Mouse (Mus musculus) limb, embryonic 11.5 days (tissue): ENCODE results near the gene Polr3e. TPM values are rescaled to one million over a fixed set of nuclear protein-coding genes. Genes with fewer than 3 reads are reported as not detected.
"Not testable (repeated sequence)": the region's sequence is repeated elsewhere in the genome, so short reads cannot be mapped to it uniquely, and the experiment has no call there.

Experiments used
- ATAC-seq: fragments of 200-750 bp; cut with Nextera tagmentation; 2 replicates; pipeline ENCODE4 v1.8.0; 2017; ENCODE audit warnings: low read depth; ENCODE audit not compliant: insufficient number of reproducible peaks, low FRiP score, low TSS enrichment
- DNase-seq: peaks from one replicate; pipeline ENCODE4 v3.0.0-alpha.2; 2015; ENCODE audit warnings: low spot score
- H3K27ac ChIP-seq: fragments of 300-500 bp; sonication (generic); replicated peaks from 2 replicates; pipeline ENCODE4 v1.5.1; 2014; ENCODE audit warnings: low read depth, mild to moderate bottlenecking, low read length
- H3K27me3 ChIP-seq: fragments of 300-500 bp; sonication (generic); 2 replicates; pipeline ENCODE4 v1.6.1; 2014; ENCODE audit warnings: mild to moderate bottlenecking, low read length, mixed read lengths; ENCODE audit not compliant: control insufficient read depth, insufficient read depth
- H3K36me3 ChIP-seq: fragments of 300-500 bp; sonication (generic); 2 replicates; pipeline ENCODE4 v1.6.1; 2014; ENCODE audit warnings: mild to moderate bottlenecking, low read length, moderate library complexity, mixed read lengths; ENCODE audit not compliant: control insufficient read depth, insufficient read depth
- H3K4me1 ChIP-seq: fragments of 300-500 bp; sonication (generic); 2 replicates; pipeline ENCODE4 v1.6.1; 2014; ENCODE audit warnings: low read length, mixed read lengths; ENCODE audit not compliant: control insufficient read depth, insufficient read depth
- H3K4me2 ChIP-seq: fragments of 300-500 bp; sonication (generic); 2 replicates; pipeline ENCODE4 v1.6.1; 2014; ENCODE audit warnings: low read depth, mild to moderate bottlenecking, moderate library complexity; ENCODE audit not compliant: severe bottlenecking
- H3K4me3 ChIP-seq: fragments of 300-500 bp; sonication (generic); 2 replicates; pipeline ENCODE4 v1.5.1; 2014; ENCODE audit warnings: low read depth, low read length
- H3K9ac ChIP-seq: fragments of 300-500 bp; sonication (generic); 2 replicates; pipeline ENCODE4 v1.6.1; 2014; ENCODE audit warnings: mild to moderate bottlenecking, low read length
- H3K9me3 ChIP-seq: fragments of 300-500 bp; sonication (generic); 2 replicates; pipeline ENCODE4 v1.6.1; 2016; ENCODE audit warnings: low read length; ENCODE audit not compliant: control insufficient read depth
- WGBS: fragments of 180-500 bp; shearing (Covaris S2); extraction: QIAGEN DNeasy Blood & Tissue Kit; methylation state at CpG from one replicate; pipeline ENCODE4 v1.1.7; 2014; 5-methylcytosine and 5-hydroxymethylcytosine counted together
- polyA plus RNA-seq: library from polyadenylated mRNA; unstranded; fragments of >200 nt; fragmentation: Nextera tagmentation; extraction: Ambion mirVana; gene quantifications from 2 replicates; pipeline ENCODE4 v1.2.1, GENCODE M21; 2014

The Polr3e gene
- polyA plus RNA-seq, 1 experiment from 2014 or later, result 29.3 TPM

DNA sequence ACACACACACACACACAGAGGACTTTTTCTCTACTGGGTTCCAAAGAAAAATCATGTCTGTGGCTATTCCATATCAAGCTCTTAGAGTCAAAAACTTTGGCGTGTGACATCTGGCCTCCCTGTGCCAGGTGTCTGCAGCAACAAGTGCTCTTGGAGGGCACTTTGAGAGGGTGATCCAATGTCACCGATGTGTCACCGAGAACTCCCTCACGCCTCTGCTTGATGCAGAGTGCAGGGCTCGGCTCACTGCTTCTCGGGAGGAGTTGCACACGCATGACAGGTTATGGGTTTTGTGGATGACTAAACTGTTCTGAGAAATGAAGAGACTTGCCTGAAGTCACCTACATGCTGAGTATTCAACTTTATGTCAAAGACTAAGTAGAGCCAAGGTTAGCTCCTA, 20.5 kb upstream of the Polr3e start:
- H3K4me1 ChIP-seq, result no peaks in the 10 kb centered on the region
- WGBS, result 95% methylated on average over 7 of the region's 7 CpGs
- DNase-seq (no peak), ATAC-seq (no peak)
- no peak overlapping the region for H3K9ac ChIP-seq
- no peaks in the 10 kb centered on the region for H3K36me3 ChIP-seq
- H3K27ac ChIP-seq, result no peak overlapping the region
- no peaks in the 10 kb centered on the region for H3K27me3 ChIP-seq
- no peak overlapping the region for H3K4me3 ChIP-seq
- H3K9me3 ChIP-seq, result no peaks in the 10 kb centered on the region
- H3K4me2 ChIP-seq, result no peak overlapping the region

DNA sequence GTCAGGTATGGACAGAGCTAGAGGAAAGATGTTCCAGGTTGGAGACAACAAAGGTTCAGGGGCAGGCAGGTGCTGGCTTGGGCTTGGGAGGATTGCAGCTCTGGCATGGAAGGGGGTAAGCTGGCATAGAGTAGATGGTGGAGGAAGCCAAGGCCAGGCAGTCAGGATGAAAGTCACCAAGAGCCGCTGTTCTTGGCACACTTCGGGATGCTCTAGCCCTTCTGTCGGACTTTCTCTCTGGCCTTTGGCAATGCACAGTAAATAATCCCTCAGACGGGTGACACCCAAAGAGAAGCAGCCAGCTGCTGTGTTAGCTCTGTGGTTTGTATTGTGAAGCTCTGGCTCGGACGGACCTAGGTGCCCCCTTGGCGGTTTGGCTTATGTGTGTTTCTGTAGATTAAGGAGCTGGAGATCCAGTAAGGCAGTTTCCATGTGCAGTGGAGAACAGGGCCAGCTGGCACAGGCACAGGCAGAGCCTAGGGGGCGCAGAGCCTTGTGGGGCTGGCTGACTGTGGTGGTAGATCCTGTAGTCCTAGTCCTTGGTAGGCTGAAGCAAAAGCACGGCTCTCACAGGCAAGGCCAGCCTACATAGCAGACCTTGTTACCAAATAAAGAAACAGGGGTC, 19.7 kb upstream of the Polr3e start:
- no peak overlapping the region for H3K9ac ChIP-seq
- no peaks in the 10 kb centered on the region for H3K4me1 ChIP-seq
- no peak overlapping the region for H3K4me2 ChIP-seq
- no peaks in the 10 kb centered on the region for H3K9me3 ChIP-seq
- DNase-seq, result no peak
- ATAC-seq, result no peak
- H3K27me3 ChIP-seq, result no peaks in the 10 kb centered on the region
- H3K36me3 ChIP-seq, result no peaks in the 10 kb centered on the region
- WGBS, result 87% methylated on average over 9 of the region's 9 CpGs
- no peak overlapping the region for H3K4me3 ChIP-seq
- no peak overlapping the region for H3K27ac ChIP-seq

DNA sequence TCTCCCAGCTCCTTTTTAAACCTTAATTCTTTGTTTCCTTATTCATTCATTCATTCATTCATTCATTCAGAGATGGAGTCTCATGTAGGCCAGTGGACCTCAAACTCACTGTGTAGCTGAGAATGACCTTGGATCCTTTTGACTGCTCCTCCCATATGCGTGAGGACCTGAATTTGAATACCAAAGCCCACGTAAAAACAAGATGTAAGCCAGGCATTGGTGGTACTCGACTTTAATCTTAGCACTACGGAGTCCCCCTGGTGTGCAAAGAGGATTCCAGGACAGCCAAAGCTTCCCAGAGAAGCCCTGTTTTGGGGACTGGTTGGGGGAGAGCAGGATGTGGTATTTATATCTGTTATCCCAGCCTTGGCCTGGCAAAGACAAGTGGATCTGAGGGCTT, 17.4 kb upstream of the Polr3e start:
- H3K36me3 ChIP-seq, result no peaks in the 10 kb centered on the region
- 70% methylated on average over 4 of the region's 4 CpGs for WGBS
- ATAC-seq, result no peak

DNA sequence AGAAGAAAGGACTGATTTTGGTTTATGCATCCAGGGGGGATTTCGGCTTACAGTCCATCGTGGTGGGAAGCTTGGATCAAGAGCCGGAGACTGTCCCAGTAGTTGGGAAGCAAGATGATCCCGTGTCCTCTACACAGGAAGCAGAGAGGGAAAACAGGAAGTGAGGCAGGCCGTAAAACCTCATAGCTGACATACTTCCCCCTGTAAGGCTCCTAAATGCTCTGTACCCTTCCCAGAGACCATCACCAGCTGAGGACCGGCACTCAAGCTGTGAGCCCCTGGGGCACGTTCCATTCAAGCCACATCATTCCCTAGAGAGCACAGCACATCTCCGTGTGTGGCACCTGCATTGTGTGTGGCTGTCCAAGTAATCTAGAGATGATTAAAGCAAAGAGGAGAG, 15.8 kb upstream of the Polr3e start:
- no peaks in the 10 kb centered on the region for H3K27me3 ChIP-seq
- no peak overlapping the region for H3K4me2 ChIP-seq
- H3K36me3 ChIP-seq, result no peaks in the 10 kb centered on the region
- no peak overlapping the region for H3K27ac ChIP-seq
- ATAC-seq (no peak), DNase-seq (no peak)
- H3K4me1 ChIP-seq, result no peaks in the 10 kb centered on the region
- no peak overlapping the region for H3K9ac ChIP-seq
- H3K4me3 ChIP-seq, result no peak overlapping the region
- H3K9me3 ChIP-seq, result no peaks in the 10 kb centered on the region
- WGBS, result 62% methylated on average over 8 of the region's 8 CpGs

More for the DNA sequence above, 17.4 kb upstream of the Polr3e start:
- Histone ChIP-seq H3K27me3 (no peaks in the 10 kb centered on the region), H3K27ac (no peak overlapping the region), H3K4me3 (no peak overlapping the region), H3K9ac (no peak overlapping the region), H3K4me1 (no peaks in the 10 kb centered on the region), H3K4me2 (no peak overlapping the region), H3K9me3 (no peaks in the 10 kb centered on the region)
- no peak for DNase-seq

DNA sequence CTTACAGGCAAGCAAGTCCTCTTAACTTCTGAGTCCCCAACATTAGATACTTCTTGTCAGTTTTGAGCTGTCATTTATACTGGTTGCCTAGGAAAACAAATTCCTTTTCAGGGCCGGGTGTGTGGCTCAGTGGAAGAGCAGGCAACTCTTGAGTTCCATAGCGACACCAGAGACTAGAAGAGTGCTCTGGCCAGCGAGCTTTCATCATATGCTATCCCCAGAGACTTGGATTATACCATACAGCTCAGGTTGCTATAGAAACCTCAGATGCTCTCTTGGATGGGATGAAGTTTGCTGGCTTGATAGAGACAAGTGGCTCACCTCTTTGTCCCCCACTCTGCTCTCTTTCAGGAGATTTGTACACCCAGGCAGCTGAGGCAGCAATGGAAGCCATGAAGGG, 14.6 kb upstream of the Polr3e start:
- Histone ChIP-seq H3K27me3 (no peaks in the 10 kb centered on the region), H3K4me1 (no peaks in the 10 kb centered on the region), H3K9me3 (no peaks in the 10 kb centered on the region), H3K4me3 (no peak overlapping the region), H3K9ac (no peak overlapping the region), H3K27ac (no peak overlapping the region), H3K36me3 (no peaks in the 10 kb centered on the region), H3K4me2 (no peak overlapping the region)
- ATAC-seq (no peak), DNase-seq (no peak)
- WGBS, result 74% methylated on average over 3 of the region's 3 CpGs

DNA sequence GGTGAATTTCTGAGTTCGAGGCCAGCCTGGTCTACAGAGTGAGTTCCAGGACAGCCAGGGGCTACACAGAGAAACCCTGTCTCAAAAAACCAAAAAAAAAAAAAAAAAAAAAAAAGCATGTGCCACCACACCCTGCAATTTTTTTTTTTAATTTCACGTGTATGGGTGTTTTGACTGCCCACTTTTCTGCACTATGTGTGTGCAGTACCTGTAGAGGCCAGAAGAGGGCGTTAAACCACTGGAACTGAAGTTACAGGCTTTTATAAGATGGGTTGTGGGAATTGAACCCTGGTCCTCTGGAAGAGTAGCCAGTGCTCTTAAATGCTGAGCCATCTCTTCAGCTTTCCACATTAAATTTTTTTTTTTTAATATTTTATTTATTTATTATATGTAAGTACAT, 7.4 kb upstream of the Polr3e start:
- not testable (repeated sequence) for H3K9ac ChIP-seq, H3K4me2 ChIP-seq, H3K4me1 ChIP-seq, H3K36me3 ChIP-seq, H3K9me3 ChIP-seq, H3K4me3 ChIP-seq, H3K27ac ChIP-seq, DNase-seq, ATAC-seq, H3K27me3 ChIP-seq
- 71% methylated on average over 3 of the region's 3 CpGs for WGBS

DNA sequence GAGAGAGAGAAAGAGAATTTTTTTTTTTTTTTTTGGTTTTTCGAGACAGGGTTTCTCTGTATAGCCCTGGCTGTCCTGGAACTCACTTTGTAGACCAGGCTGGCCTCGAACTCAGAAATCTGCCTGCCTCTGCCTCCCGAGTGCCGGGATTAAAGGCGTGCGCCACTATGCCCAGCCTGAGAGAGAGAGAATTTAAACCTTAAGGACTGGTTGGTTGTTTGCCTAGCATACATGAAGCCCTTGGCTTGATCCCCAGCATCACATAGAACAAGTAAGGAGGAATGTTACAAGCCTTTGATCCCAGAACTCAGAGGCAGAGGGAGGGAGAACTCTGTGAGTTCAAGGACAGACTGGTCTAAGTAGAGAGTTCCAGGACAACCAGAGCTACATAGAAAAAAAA, 6.3 kb upstream of the Polr3e start:
- H3K27ac ChIP-seq, H3K4me2 ChIP-seq, ATAC-seq, H3K4me1 ChIP-seq, H3K9me3 ChIP-seq, H3K36me3 ChIP-seq, H3K9ac ChIP-seq, H3K27me3 ChIP-seq, DNase-seq, H3K4me3 ChIP-seq: not testable (repeated sequence)
- 87% methylated on average over 6 of the region's 6 CpGs for WGBS

DNA sequence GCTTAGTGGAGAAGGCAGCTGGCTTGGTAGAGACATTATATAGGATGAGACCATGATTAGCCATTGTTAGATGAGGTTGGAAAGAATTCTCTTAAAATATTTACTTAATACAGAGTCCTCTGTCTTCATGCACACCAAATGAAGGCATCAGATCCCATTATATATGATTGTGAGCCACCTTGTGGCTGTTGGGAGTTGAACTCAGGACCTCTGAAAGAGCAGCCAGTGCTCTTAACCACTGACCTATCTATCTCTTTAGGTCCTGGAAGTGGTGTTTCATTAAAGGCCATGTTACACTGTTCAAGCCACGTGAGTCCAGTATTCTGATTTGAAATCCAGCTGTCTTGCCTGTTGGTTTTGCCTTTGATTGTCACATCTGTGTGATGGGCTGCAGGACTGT, 4.2 kb upstream of the Polr3e start:
- DNase-seq (no peak), ATAC-seq (no peak)
- no peaks in the 10 kb centered on the region for H3K9me3 ChIP-seq
- H3K27me3 ChIP-seq, result no peaks in the 10 kb centered on the region
- WGBS, result 44% methylated on average over 1 of the region's 1 CpGs
- H3K4me3 ChIP-seq, result no peak overlapping the region
- no peak overlapping the region for H3K4me2 ChIP-seq
- H3K36me3 ChIP-seq, result no peaks in the 10 kb centered on the region
- no peaks in the 10 kb centered on the region for H3K4me1 ChIP-seq
- no peak overlapping the region for H3K27ac ChIP-seq
- H3K9ac ChIP-seq, result no peak overlapping the region

DNA sequence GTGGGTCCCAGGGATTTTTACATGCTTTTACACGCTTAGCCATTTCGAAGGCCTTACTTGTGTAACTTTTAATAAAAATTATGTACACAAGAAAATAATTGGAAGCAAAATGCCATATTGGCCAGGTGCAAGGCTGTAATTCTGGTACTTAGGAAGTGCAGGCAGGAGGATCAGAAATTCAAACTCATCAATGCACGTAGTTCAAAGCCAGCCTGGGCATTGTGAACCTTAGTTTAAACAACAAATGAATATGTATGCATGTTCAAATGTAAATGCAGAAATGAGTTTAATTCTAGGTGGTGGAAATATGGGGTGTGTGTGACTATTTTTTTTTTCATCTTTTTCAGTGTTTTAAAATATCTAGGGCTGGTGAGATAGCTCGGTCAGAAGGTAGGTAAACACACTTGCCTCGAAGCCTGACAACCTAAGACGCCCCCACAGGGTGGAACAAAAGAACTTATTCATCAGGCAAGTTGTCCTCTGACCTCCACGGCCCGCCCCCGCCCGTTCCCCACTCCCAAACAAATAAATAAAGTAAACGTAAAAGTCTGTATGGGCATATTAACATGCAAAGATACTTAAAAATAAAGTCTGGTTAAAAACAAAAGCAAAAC, 1.2 kb upstream of the Polr3e start:
- no peaks in the 10 kb centered on the region for H3K4me1 ChIP-seq
- H3K9me3 ChIP-seq, result no peaks in the 10 kb centered on the region
- DNase-seq, result no peak
- H3K9ac ChIP-seq, result no peak overlapping the region
- no peaks in the 10 kb centered on the region for H3K36me3 ChIP-seq
- ATAC-seq, result no peak
- 33% methylated on average over 11 of the region's 11 CpGs for WGBS
- H3K27ac ChIP-seq, result no peak overlapping the region
- H3K27me3 ChIP-seq, result no peaks in the 10 kb centered on the region
- H3K4me2 ChIP-seq, result no peak overlapping the region
- H3K4me3 ChIP-seq, result no peak overlapping the region
